Mouse (Mus musculus) forebrain, postnatal 0 days (tissue): Measurements from ENCODE around the gene Cdh8. TPM values are rescaled to one million over a fixed set of nuclear protein-coding genes. Genes with fewer than 3 reads are reported as not detected.
A peak's percentile ranks its signal among the peaks of the same experiment; 100 is the strongest.

Experiments
- ATAC-seq: fragments of 200-750 bp; cut with Nextera tagmentation; 2 replicates; pipeline ENCODE4 v1.8.0; 2017; ENCODE audit warnings: mild to moderate bottlenecking, moderate library complexity
- DNase-seq: peaks from one replicate; pipeline ENCODE4 v3.0.0-alpha.2; 2015
- H3K27ac ChIP-seq: fragments of 300-500 bp; sonication (generic); 2 replicates; pipeline ENCODE4 v1.5.1; 2014; ENCODE audit warnings: low read depth, mild to moderate bottlenecking, antibody characterized with exemption, low read length, moderate library complexity, mixed read lengths
- H3K27me3 ChIP-seq: fragments of 300-500 bp; sonication (generic); 2 replicates; pipeline ENCODE4 v1.6.1; 2014; ENCODE audit warnings: mild to moderate bottlenecking, low read length, mixed read lengths; ENCODE audit not compliant: insufficient read depth
- H3K36me3 ChIP-seq: fragments of 300-500 bp; sonication (generic); 2 replicates; pipeline ENCODE4 v1.6.1; 2014; ENCODE audit warnings: mild to moderate bottlenecking, moderate library complexity; ENCODE audit not compliant: insufficient read depth
- H3K4me1 ChIP-seq: fragments of 300-500 bp; sonication (generic); 2 replicates; pipeline ENCODE4 v1.6.1; 2014; ENCODE audit warnings: antibody characterized with exemption; ENCODE audit not compliant: insufficient read depth
- H3K4me2 ChIP-seq: fragments of 300-500 bp; sonication (generic); 2 replicates; pipeline ENCODE4 v1.6.1; 2014; ENCODE audit warnings: low read depth, mild to moderate bottlenecking, moderate library complexity
- H3K4me3 ChIP-seq: fragments of 300-500 bp; sonication (generic); 2 replicates; pipeline ENCODE4 v1.5.1; 2014; ENCODE audit warnings: low read depth, low read length, mixed read lengths
- H3K9ac ChIP-seq: fragments of 300-500 bp; sonication (generic); 2 replicates; pipeline ENCODE4 v1.6.1; 2014; ENCODE audit warnings: mild to moderate bottlenecking
- H3K9me3 ChIP-seq: fragments of 300-500 bp; sonication (generic); 2 replicates; pipeline ENCODE4 v1.6.1; 2016; ENCODE audit warnings: low read length
- CTCF ChIP-seq: sonication (generic); IDR thresholded peaks from 2 replicates; pipeline ENCODE4 v1.5.1; 2016; ENCODE audit warnings: antibody characterized with exemption, control low read depth, low read depth
- WGBS: fragments of 180-500 bp; shearing (Covaris S2); extraction: QIAGEN DNeasy Blood & Tissue Kit; methylation state at CpG from one replicate; pipeline ENCODE4 v1.1.7; 2014; 5-methylcytosine and 5-hydroxymethylcytosine counted together
- polyA plus RNA-seq: library from polyadenylated mRNA; unstranded; fragments of >200 nt; fragmentation: Nextera tagmentation; extraction: Ambion mirVana; gene quantifications from 2 replicates; pipeline ENCODE4 v1.2.1, GENCODE M21; 2015
- total RNA-seq: library from RNA; depleted of rRNA; stranded (reverse); fragments of >200 nt; gene quantifications from 2 replicates; pipeline ENCODE4 v1.2.3, GENCODE M21; 2014

The Cdh8 gene
- total and polyA plus RNA-seq, 2 experiments from 2014 or later = 63.1 to 115 TPM

- 76% methylated on average over 3 of the region's 3 CpGs for WGBS
- Histone ChIP-seq H3K27ac (no peak overlapping the region), H3K9ac (no peak overlapping the region), H3K36me3 (no peaks in the 10 kb centered on the region), H3K4me1 (no peaks in the 10 kb centered on the region), H3K27me3 (no peaks in the 10 kb centered on the region), H3K9me3 (no peaks in the 10 kb centered on the region), H3K4me3 (no peak overlapping the region), H3K4me2 (no peak overlapping the region)
- ATAC-seq (no peak), DNase-seq (no peak)
- no peak for TF ChIP-seq CTCF
Measured at GRCm38 (mm10) chr8:99353923-99354322, 62.3 kb downstream of the Cdh8 start.

- Histone ChIP-seq H3K36me3 (no peaks in the 10 kb centered on the region), H3K4me3 (no peak overlapping the region), H3K27me3 (no peaks in the 10 kb centered on the region), H3K4me1 (no peaks in the 10 kb centered on the region), H3K4me2 (no peak overlapping the region), H3K9ac (no peak overlapping the region), H3K9me3 (no peaks in the 10 kb centered on the region), H3K27ac (no peak overlapping the region)
- no peak for DNase-seq
- 82% methylated on average over 1 of the region's 1 CpGs for WGBS
- no peak for ATAC-seq
- TF ChIP-seq CTCF = no peak
Measured at GRCm38 (mm10) chr8:99353221-99353620, 63.0 kb downstream of the Cdh8 start.

DNA sequence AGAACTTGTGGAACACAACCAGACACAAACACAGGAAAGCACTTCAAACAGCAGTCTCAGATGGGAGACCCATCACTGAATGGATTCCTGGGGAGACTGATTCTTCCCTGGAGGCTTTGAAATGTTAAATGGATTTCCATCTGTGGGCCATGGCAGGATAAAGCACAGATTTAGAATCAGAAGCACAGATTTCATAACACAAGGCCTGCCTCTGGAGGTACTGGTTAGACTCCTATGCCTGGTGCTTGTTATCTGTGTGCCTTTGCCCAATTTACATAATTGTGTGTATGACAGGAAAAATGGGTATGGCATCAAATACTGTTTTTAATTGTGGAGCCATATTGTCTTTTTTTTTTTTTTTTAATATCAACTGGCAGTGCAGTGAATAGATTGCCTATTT is 66.8 kb downstream of the Cdh8 start:
- DNase-seq = peak; percentile 61
- no peak for TF ChIP-seq CTCF

GRCm38 (mm10) chr8:99348618-99349017 is 67.7 kb downstream of the Cdh8 start:
- 25% methylated on average over 3 of the region's 3 CpGs for WGBS
- Histone ChIP-seq H3K36me3 (no peaks in the 10 kb centered on the region), H3K4me2 (no peak overlapping the region), H3K9ac (no peak overlapping the region), H3K4me3 (no peak overlapping the region), H3K27me3 (no peaks in the 10 kb centered on the region), H3K4me1 (no peaks in the 10 kb centered on the region), H3K27ac (no peak overlapping the region), H3K9me3 (no peaks in the 10 kb centered on the region)
- ATAC-seq = peak; percentile 71; the same call in 1 of the 2 replicates
- DNase-seq = peak; percentile 51
- no peak for TF ChIP-seq CTCF

More for the DNA sequence above, 66.8 kb downstream of the Cdh8 start:
- no peak overlapping the region for H3K9ac ChIP-seq
- ATAC-seq = peak; percentile 38; the same call in 1 of the 2 replicates
- no peak overlapping the region for H3K27ac ChIP-seq
- no peaks in the 10 kb centered on the region for H3K4me1 ChIP-seq
- no peak overlapping the region for H3K4me2 ChIP-seq
- H3K9me3 ChIP-seq = no peaks in the 10 kb centered on the region
- no peaks in the 10 kb centered on the region for H3K27me3 ChIP-seq
- H3K36me3 ChIP-seq = no peaks in the 10 kb centered on the region
- H3K4me3 ChIP-seq = no peak overlapping the region

DNA sequence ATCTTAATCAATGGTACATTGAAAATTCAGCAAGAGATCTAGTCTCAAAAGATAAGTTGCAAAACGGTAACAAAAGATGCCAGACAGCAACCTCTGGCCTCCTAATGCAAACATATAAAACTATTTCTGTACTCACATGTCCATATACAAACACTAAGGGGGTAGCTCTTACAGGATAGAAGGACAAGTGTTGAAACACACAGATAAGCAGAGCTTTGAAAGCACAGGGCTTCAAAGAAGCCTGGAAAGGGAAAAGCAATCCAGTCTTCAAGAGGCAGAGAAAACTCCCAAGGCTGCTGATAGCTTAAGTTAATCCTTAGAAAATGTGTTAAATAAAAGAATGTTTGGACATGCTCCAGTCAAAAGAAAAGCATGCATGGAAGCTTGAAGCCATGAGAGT is 77.0 kb downstream of the Cdh8 start:
- no peak overlapping the region for H3K9ac ChIP-seq
- no peaks in the 10 kb centered on the region for H3K36me3 ChIP-seq
- 78% methylated on average over 1 of the region's 1 CpGs for WGBS
- DNase-seq = no peak
- H3K4me2 ChIP-seq = no peak overlapping the region
- no peaks in the 10 kb centered on the region for H3K9me3 ChIP-seq
- no peak for TF ChIP-seq CTCF
- H3K27me3 ChIP-seq = no peaks in the 10 kb centered on the region
- no peak overlapping the region for H3K4me3 ChIP-seq
- no peaks in the 10 kb centered on the region for H3K4me1 ChIP-seq
- ATAC-seq = no peak
- no peak overlapping the region for H3K27ac ChIP-seq

- ATAC-seq = no peak
- H3K36me3 ChIP-seq = no peaks in the 10 kb centered on the region
- no peaks in the 10 kb centered on the region for H3K4me1 ChIP-seq
- H3K27ac ChIP-seq = no peak overlapping the region
- 74% methylated on average over 5 of the region's 5 CpGs for WGBS
- H3K9me3 ChIP-seq = no peaks in the 10 kb centered on the region
- H3K27me3 ChIP-seq = no peaks in the 10 kb centered on the region
- H3K4me2 ChIP-seq = no peak overlapping the region
- H3K9ac ChIP-seq = no peak overlapping the region
- no peak for TF ChIP-seq CTCF
- no peak for DNase-seq
- no peak overlapping the region for H3K4me3 ChIP-seq
Measured at GRCm38 (mm10) chr8:99327559-99327958, 88.7 kb downstream of the Cdh8 start.

DNA sequence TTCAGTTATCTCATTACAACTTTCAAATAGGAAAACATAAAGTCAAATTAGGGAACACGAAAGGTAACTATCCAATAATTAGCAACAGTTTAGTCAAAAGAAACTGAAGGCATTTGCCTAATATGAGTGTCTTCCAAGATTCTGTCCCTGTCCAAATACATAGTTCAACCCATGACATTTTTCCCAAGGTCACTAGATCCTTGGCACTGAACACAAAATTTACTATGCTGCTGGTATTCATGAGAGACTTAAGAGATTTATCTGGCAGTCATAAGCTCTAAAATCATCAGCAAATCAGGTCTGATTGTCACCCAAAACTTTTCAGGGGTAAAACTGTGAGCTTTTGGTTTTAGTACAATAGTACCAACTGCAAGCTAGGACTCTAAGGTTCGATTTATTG is 101.7 kb downstream of the Cdh8 start:
- no peak overlapping the region for H3K4me2 ChIP-seq
- H3K27me3 ChIP-seq = no peaks in the 10 kb centered on the region
- no peak for TF ChIP-seq CTCF
- ATAC-seq = no peak
- H3K4me1 ChIP-seq = no peaks in the 10 kb centered on the region
- no peak for DNase-seq
- no peak overlapping the region for H3K9ac ChIP-seq
- 93% methylated on average over 2 of the region's 2 CpGs for WGBS
- no peak overlapping the region for H3K27ac ChIP-seq
- H3K9me3 ChIP-seq = no peaks in the 10 kb centered on the region
- H3K4me3 ChIP-seq = no peak overlapping the region
- no peaks in the 10 kb centered on the region for H3K36me3 ChIP-seq

GRCm38 (mm10) chr8:99304184-99304583 is 112.1 kb downstream of the Cdh8 start:
- ATAC-seq (no peak), DNase-seq (no peak)
- H3K4me2 ChIP-seq = no peak overlapping the region
- H3K9ac ChIP-seq = no peak overlapping the region
- no peak overlapping the region for H3K27ac ChIP-seq
- no peak overlapping the region for H3K4me3 ChIP-seq
- no peaks in the 10 kb centered on the region for H3K36me3 ChIP-seq
- no peak for TF ChIP-seq CTCF
- no peaks in the 10 kb centered on the region for H3K4me1 ChIP-seq
- H3K27me3 ChIP-seq = no peaks in the 10 kb centered on the region
- no peaks in the 10 kb centered on the region for H3K9me3 ChIP-seq
- 42% methylated on average over 4 of the region's 4 CpGs for WGBS
